Mouse (Mus musculus) G1E (cell line): ENCODE results near the gene Parva.

ENCODE experiments used
- CTCF ChIP-seq: IDR thresholded peaks from 2 replicates; pipeline ENCODE4 v1.5.1; 2012; ENCODE audit warnings: low read depth, low read length, inconsistent platforms, mixed read lengths
- GATA1 ChIP-seq: IDR thresholded peaks from 2 replicates; pipeline ENCODE4 v1.6.1; 2012; ENCODE audit warnings: borderline replicate concordance, low read length, inconsistent platforms, mixed read lengths
- POLR2AphosphoS5 ChIP-seq: IDR thresholded peaks from 2 replicates; pipeline ENCODE4 v1.6.1; 2012; ENCODE audit warnings: low read depth, low read length, inconsistent platforms; ENCODE audit not compliant: insufficient replicate concordance
- TAL1 ChIP-seq: conservative IDR thresholded peaks from 2 replicates; pipeline ENCODE4 v1.6.1; 2012; ENCODE audit warnings: low read depth, low read length, inconsistent platforms, mixed read lengths

- TF ChIP-seq POLR2AphosphoS5 (no peak), CTCF (no peak), GATA1 (no peak), TAL1 (no peak)
Measured at GRCm38 (mm10) chr7:112463074-112463473, 35.8 kb downstream of the Parva start.
